ENCODE assay signal across 20 mouse cellular contexts in genomic region chr7:54333142-54333541, GRCm38 (mm10).
DNase-seq lines count a peak whose midpoint lies in the region; ATAC-seq lines count a peak whose summit lies in the region.
"Had no signal": no experiment of that assay in that cellular context is flagged by ENCODE, and none has a peak within 500 bp of the region (broad histone marks: within the 10 kb centered on the region; RNA-seq: fewer than 3 reads in every experiment).

No protein-coding gene starts in this region.

- H3K27me3 ChIP-seq in hindbrain, embryonic 14.5 days (ENCODE audit: control insufficient read depth, insufficient read depth, low read length): no peaks in the 10 kb centered on the region
- no peaks in the 10 kb centered on the region for H3K27me3 ChIP-seq in hindbrain, embryonic 16.5 days (replicated peaks; ENCODE audit: control insufficient read depth, insufficient read depth, low read length)
- no peaks in the 10 kb centered on the region for H3K27me3 ChIP-seq in midbrain, embryonic 15.5 days (replicated peaks)
- no peaks in the 10 kb centered on the region for H3K27me3 ChIP-seq in midbrain, embryonic 14.5 days (ENCODE audit: control insufficient read depth, insufficient read depth, low read length)
- H3K27me3 ChIP-seq: embryonic facial prominence, embryonic 13.5 days; embryonic facial prominence, embryonic 15.5 days; forebrain, embryonic 12.5 days; forebrain, embryonic 15.5 days had no signal

- H3K27ac ChIP-seq in hindbrain, embryonic 14.5 days: no peak overlapping the region
- H3K27ac ChIP-seq in hindbrain, embryonic 16.5 days (ENCODE audit: low read depth, low read length): no peak overlapping the region
- H3K27ac ChIP-seq in midbrain, embryonic 15.5 days: no peak overlapping the region
- no peak overlapping the region for H3K27ac ChIP-seq in midbrain, embryonic 14.5 days (replicated peaks; ENCODE audit: low read depth, low read length)
- H3K27ac ChIP-seq: embryonic facial prominence, embryonic 13.5 days; embryonic facial prominence, embryonic 15.5 days; forebrain, embryonic 10.5 days; forebrain, embryonic 12.5 days; forebrain, embryonic 15.5 days had no signal

- 79% methylated on average over 1 of the region's 1 CpGs for WGBS in hindbrain, embryonic 14.5 days
- whole genome bisulfite sequencing in hindbrain, embryonic 16.5 days: 76% methylated on average over 1 of the region's 1 CpGs
- WGBS in midbrain, embryonic 15.5 days: 39% methylated on average over 1 of the region's 1 CpGs
- WGBS in midbrain, embryonic 14.5 days: 48% methylated on average over 1 of the region's 1 CpGs

- no peak overlapping the region for H3K4me2 ChIP-seq in hindbrain, embryonic 14.5 days (replicated peaks)
- no peak overlapping the region for H3K4me2 ChIP-seq in hindbrain, embryonic 16.5 days (ENCODE audit: low read length)
- H3K4me2 ChIP-seq in midbrain, embryonic 15.5 days: no peak overlapping the region
- H3K4me2 ChIP-seq in midbrain, embryonic 14.5 days (ENCODE audit: low read length): no peak overlapping the region
- H3K4me2 ChIP-seq: embryonic facial prominence, embryonic 13.5 days; embryonic facial prominence, embryonic 15.5 days; forebrain, embryonic 12.5 days; forebrain, embryonic 15.5 days had no signal

- no peaks in the 10 kb centered on the region for H3K4me1 ChIP-seq in hindbrain, embryonic 14.5 days (replicated peaks; ENCODE audit: control insufficient read depth, insufficient read depth, low read length)
- no peaks in the 10 kb centered on the region for H3K4me1 ChIP-seq in hindbrain, embryonic 16.5 days (ENCODE audit: control insufficient read depth, insufficient read depth, low read depth, low read length)
- peaks cover 4% of the 10 kb centered on the region for H3K4me1 ChIP-seq in midbrain, embryonic 15.5 days
- H3K4me1 ChIP-seq in midbrain, embryonic 14.5 days (ENCODE audit: control insufficient read depth, insufficient read depth, low read length): 0 out of 2 replicates have a peak, but pooled peaks cover 3% of the 10 kb centered on the region
- H3K4me1 ChIP-seq: embryonic facial prominence, embryonic 13.5 days; embryonic facial prominence, embryonic 15.5 days; forebrain, embryonic 10.5 days; forebrain, embryonic 12.5 days; forebrain, embryonic 15.5 days had no signal

- ATAC-seq in hindbrain, embryonic 14.5 days (ENCODE audit: low FRiP score): no peak
- ATAC-seq in hindbrain, embryonic 16.5 days: no peak
- ATAC-seq in midbrain, embryonic 15.5 days (replicated peaks): peak; percentile 65; the same call in 1 of the 2 replicates
- no peak for ATAC-seq in midbrain, embryonic 14.5 days (ENCODE audit: low FRiP score, low TSS enrichment)
- ATAC-seq: forebrain, embryonic 15.5 days had no signal

- peak; percentile 18 for DNase-seq in hindbrain, embryonic 14.5 days (ENCODE audit: low spot score)
- DNase-seq in midbrain, embryonic 14.5 days: no peak
- no peak for DNase-seq in cerebellum, postnatal 10 days
- DNase-seq: adrenal gland, adult 2 months; adrenal gland, postnatal 10 days; adrenal gland, postnatal 25 days; cerebellum, adult 11-12 months; cerebellum, adult 2 months; cerebellum, adult 9-10 months; cerebellum, postnatal 14 days; cerebellum, postnatal 36 days; embryo, embryonic 11 days had no signal

- no peak overlapping the region for H3K4me3 ChIP-seq in hindbrain, embryonic 14.5 days (replicated peaks; ENCODE audit: low read length)
- H3K4me3 ChIP-seq in hindbrain, embryonic 16.5 days (ENCODE audit: low read length): no peak overlapping the region
- H3K4me3 ChIP-seq in midbrain, embryonic 15.5 days: no peak overlapping the region
- no peak overlapping the region for H3K4me3 ChIP-seq in midbrain, embryonic 14.5 days (replicated peaks; ENCODE audit: low read depth, low read length)
- H3K4me3 ChIP-seq: embryonic facial prominence, embryonic 13.5 days; embryonic facial prominence, embryonic 15.5 days; erythroblast, embryonic 14.5 days; forebrain, embryonic 10.5 days; forebrain, embryonic 12.5 days; forebrain, embryonic 15.5 days had no signal

- no peaks in the 10 kb centered on the region for H3K36me3 ChIP-seq in hindbrain, embryonic 14.5 days (replicated peaks; ENCODE audit: control insufficient read depth, insufficient read depth)
- H3K36me3 ChIP-seq in hindbrain, embryonic 16.5 days (ENCODE audit: control insufficient read depth, insufficient read depth, low read length): no peaks in the 10 kb centered on the region
- H3K36me3 ChIP-seq in midbrain, embryonic 15.5 days (replicated peaks): no peaks in the 10 kb centered on the region
- no peaks in the 10 kb centered on the region for H3K36me3 ChIP-seq in midbrain, embryonic 14.5 days (ENCODE audit: control insufficient read depth, insufficient read depth, low read length)
- H3K36me3 ChIP-seq: embryonic facial prominence, embryonic 13.5 days; embryonic facial prominence, embryonic 15.5 days; forebrain, embryonic 10.5 days; forebrain, embryonic 12.5 days; forebrain, embryonic 15.5 days had no signal

- H3K9me3 ChIP-seq in hindbrain, embryonic 14.5 days (ENCODE audit: control insufficient read depth, low read length): no peaks in the 10 kb centered on the region
- H3K9me3 ChIP-seq in hindbrain, embryonic 16.5 days (ENCODE audit: control insufficient read depth, low read length): no peaks in the 10 kb centered on the region
- no peaks in the 10 kb centered on the region for H3K9me3 ChIP-seq in midbrain, embryonic 15.5 days
- no peaks in the 10 kb centered on the region for H3K9me3 ChIP-seq in midbrain, embryonic 14.5 days (ENCODE audit: control insufficient read depth, low read length)
- H3K9me3 ChIP-seq: embryonic facial prominence, embryonic 13.5 days; embryonic facial prominence, embryonic 15.5 days; forebrain, embryonic 10.5 days; forebrain, embryonic 12.5 days; forebrain, embryonic 15.5 days had no signal

- H3K9ac ChIP-seq in hindbrain, embryonic 14.5 days: no peak overlapping the region
- H3K9ac ChIP-seq in hindbrain, embryonic 16.5 days (ENCODE audit: low read depth, low read length): no peak overlapping the region
- H3K9ac ChIP-seq in midbrain, embryonic 15.5 days: no peak overlapping the region
- no peak overlapping the region for H3K9ac ChIP-seq in midbrain, embryonic 14.5 days (replicated peaks; ENCODE audit: low read length)
- H3K9ac ChIP-seq: embryonic facial prominence, embryonic 13.5 days; embryonic facial prominence, embryonic 15.5 days; forebrain, embryonic 12.5 days; forebrain, embryonic 15.5 days had no signal
